Mouse (Mus musculus): Measurements from ENCODE around the gene 1110008P14Rik.

DNA sequence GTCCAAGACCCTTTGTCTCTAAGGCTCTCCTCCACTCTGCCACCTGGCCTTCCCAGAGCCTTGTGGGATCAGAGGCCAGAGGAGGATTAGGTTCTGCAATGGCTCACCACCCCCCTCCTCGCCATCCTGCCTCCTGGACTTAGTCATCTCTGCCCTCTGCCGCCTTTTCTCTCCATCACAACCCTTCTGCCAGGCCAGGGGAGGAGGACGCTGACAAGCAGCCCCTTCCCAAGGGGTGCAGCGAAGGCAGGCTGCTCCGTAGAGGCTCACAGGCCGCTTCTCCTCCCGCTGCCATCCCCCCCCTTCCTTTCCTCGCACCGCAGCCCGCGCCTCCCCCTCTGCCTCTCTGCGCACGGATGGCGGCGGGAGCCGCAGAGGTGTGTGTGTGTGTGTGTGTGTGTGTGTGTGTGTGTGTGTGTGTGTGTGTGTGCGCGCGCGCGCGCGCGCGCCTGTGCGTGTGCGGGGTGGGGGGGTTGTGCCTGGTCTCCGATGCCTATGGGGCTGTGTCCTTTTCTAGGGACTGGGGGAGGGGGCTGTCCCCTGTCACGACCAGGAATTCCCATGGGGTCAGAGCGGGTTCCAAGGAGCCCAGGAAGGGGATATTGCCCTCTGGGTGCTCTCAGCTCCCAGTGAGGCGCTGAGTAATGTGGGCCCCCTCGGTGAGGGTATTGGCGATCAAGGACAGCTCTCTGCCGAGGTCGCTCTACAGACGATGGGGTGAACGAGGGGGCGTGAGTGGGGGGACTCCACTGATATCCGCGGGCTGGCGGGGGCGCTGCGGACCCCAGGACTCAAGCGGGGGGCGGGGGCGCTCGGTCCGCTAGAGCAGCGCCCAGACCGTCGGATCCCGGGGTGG lies 29.4 kb downstream of the 1110008P14Rik start, which contains the start of gene Ciz1:
- TF ChIP-seq MYOD1 (IDR thresholded peaks at IDR 0.05; ENCODE audit: control insufficient read depth in 1 of 3, insufficient read length in 2 of 3, low read depth in 2 of 3) = no peak
- TF ChIP-seq E2F4 (IDR thresholded peaks at IDR 0.05; ENCODE audit: insufficient read depth) = no peak
- no peak for TF ChIP-seq SRF (IDR thresholded peaks at IDR 0.05; ENCODE audit: control insufficient read depth, insufficient read length, low read depth)
- TF ChIP-seq TCF12 (IDR thresholded peaks at IDR 0.05; ENCODE audit: insufficient read depth, poor library complexity, severe bottlenecking) = no peak
- no peak for TF ChIP-seq TCF3 (IDR thresholded peaks at IDR 0.05; ENCODE audit: insufficient read length, low read depth)
- no peak for TF ChIP-seq USF1 (IDR thresholded peaks at IDR 0.05; ENCODE audit: low read depth)
- no peak for TF ChIP-seq POLR2A (IDR thresholded peaks at IDR 0.05; ENCODE audit: insufficient read length, low read depth)
- no peak for TF ChIP-seq MAX (IDR thresholded peaks at IDR 0.05; ENCODE audit: low read depth)
- TF ChIP-seq CEBPB (IDR thresholded peaks at IDR 0.05; ENCODE audit: insufficient read depth, poor library complexity, severe bottlenecking) = no peak
- TF ChIP-seq REST (IDR thresholded peaks at IDR 0.05; ENCODE audit: insufficient read depth, insufficient read length) = no peak

All from myocyte (in vitro differentiated cells).